Mouse (Mus musculus) limb, embryonic 14.5 days (tissue): ENCODE data around the gene Mrpl52. TPM values are rescaled to one million over a fixed set of nuclear protein-coding genes. Genes with fewer than 3 reads are reported as not detected.

Experiments used
- ATAC-seq: fragments of 200-750 bp; cut with Nextera tagmentation; 2 replicates; pipeline ENCODE4 v1.8.0; 2017; ENCODE audit warnings: low read depth, moderate number of reproducible peaks, moderate TSS enrichment; ENCODE audit not compliant: low FRiP score
- DNase-seq: peaks from one replicate; pipeline ENCODE4 v3.0.0-alpha.2; 2015; ENCODE audit warnings: low spot score
- H3K27ac ChIP-seq: fragments of 300-500 bp; sonication (generic); replicated peaks from 2 replicates; pipeline ENCODE4 v1.5.1; 2014; ENCODE audit warnings: low read depth, mild to moderate bottlenecking, low read length, moderate library complexity, mixed read lengths
- H3K27me3 ChIP-seq: fragments of 300-500 bp; sonication (generic); 2 replicates; pipeline ENCODE4 v1.6.1; 2014; ENCODE audit warnings: low read length, mixed read lengths; ENCODE audit not compliant: control insufficient read depth, insufficient read depth
- H3K36me3 ChIP-seq: fragments of 300-500 bp; sonication (generic); 2 replicates; pipeline ENCODE4 v1.6.1; 2014; ENCODE audit warnings: mild to moderate bottlenecking, low read length, moderate library complexity, mixed read lengths; ENCODE audit not compliant: control insufficient read depth, insufficient read depth
- H3K4me1 ChIP-seq: fragments of 300-500 bp; sonication (generic); 2 replicates; pipeline ENCODE4 v1.6.1; 2014; ENCODE audit warnings: antibody characterized with exemption, low read length, mixed read lengths; ENCODE audit not compliant: control insufficient read depth, insufficient read depth
- H3K4me2 ChIP-seq: fragments of 300-500 bp; sonication (generic); replicated peaks from 2 replicates; pipeline ENCODE4 v1.6.1; 2014; ENCODE audit warnings: low read depth, mild to moderate bottlenecking, low read length, moderate library complexity; ENCODE audit not compliant: severe bottlenecking
- H3K4me3 ChIP-seq: fragments of 300-500 bp; sonication (generic); replicated peaks from 2 replicates; pipeline ENCODE4 v1.5.1; 2014; ENCODE audit warnings: low read length
- H3K9ac ChIP-seq: fragments of 300-500 bp; sonication (generic); 2 replicates; pipeline ENCODE4 v1.6.1; 2014; ENCODE audit warnings: mild to moderate bottlenecking, low read depth, low read length, moderate library complexity; ENCODE audit not compliant: severe bottlenecking
- H3K9me3 ChIP-seq: fragments of 300-500 bp; sonication (generic); 2 replicates; pipeline ENCODE4 v1.6.1; 2016; ENCODE audit warnings: low read length; ENCODE audit not compliant: control insufficient read depth
- POLR2A ChIP-seq: fragments of 200-500 bp; IDR thresholded peaks from 2 replicates; pipeline ENCODE4 v1.8.0; 2012; ENCODE audit warnings: inconsistent platforms, mild to moderate bottlenecking, moderate library complexity, borderline replicate concordance; ENCODE audit not compliant: insufficient read depth, insufficient read length; ENCODE audit errors: extremely low read depth
- WGBS: fragments of 180-500 bp; shearing (Covaris S2); extraction: QIAGEN DNeasy Blood & Tissue Kit; methylation state at CpG from one replicate; pipeline ENCODE4 v1.1.7; 2014; 5-methylcytosine and 5-hydroxymethylcytosine counted together
- polyA plus RNA-seq, 2 experiments: library from polyadenylated mRNA; depleted of rRNA in 1 of 2; stranded (reverse) in 1 of 2; unstranded in 1 of 2; fragments of >200 nt; fragmentation: Nextera tagmentation in 1 of 2; extraction: Ambion mirVana in 1 of 2; gene quantifications; 2 replicates each; pipeline versions ENCODE4 v1.2.1 to v1.2.3; 2012 to 2014

The Mrpl52 gene
- polyA plus RNA-seq, 2 experiments = 216 to 265 TPM

DNA sequence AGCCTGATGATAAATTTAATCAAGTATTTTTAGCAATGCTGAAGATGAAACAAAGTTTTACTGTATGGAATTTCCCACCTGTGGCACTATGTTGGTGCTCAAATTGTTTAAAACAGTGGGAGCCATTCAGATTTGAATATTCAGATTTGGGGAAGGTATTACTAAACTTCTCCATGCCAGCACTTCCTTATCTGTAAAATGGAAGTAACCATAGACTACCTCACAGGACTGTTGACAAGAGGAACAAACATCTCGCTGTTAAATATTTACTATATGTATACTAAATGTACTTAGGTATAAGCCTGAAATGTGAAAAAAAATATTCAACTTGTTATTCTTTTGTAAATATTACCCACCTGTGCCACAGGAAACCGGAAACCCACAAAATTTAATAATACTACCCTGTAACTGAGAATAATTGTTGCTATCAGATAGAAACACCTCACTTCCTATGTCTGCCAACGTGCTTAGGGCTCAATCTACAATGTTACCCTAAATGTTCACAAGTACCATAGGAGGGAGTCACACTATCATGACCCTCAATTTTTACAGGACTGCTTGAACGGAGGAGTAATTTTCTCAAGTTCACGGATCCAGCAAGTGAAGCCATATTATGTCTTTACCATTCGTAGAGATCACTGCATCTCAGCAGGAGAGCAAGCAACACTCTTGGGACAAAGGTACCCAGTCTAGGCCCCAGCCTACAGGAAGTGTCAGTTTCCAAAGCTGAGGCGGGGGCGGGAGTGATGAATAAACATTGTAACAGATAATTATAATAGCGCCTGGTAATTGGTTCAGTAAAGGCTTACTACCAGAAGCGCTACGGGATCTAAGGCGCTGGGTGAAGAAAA is 36.6 kb downstream of the Mrpl52 start:
- H3K9ac ChIP-seq = peak overlapping the region; percentile 66; the same call in 1 of the 2 replicates
- DNase-seq (no peak), ATAC-seq (no peak)
- H3K27ac ChIP-seq = no peak overlapping the region
- peak overlapping the region; percentile 74 for H3K4me3 ChIP-seq
- H3K4me1 ChIP-seq = peaks cover 3% of the 10 kb centered on the region; the same call in 1 of the 2 replicates
- TF ChIP-seq POLR2A = no peak
- no peaks in the 10 kb centered on the region for H3K9me3 ChIP-seq
- 15% methylated on average over 12 of the region's 12 CpGs for WGBS
- H3K27me3 ChIP-seq = no peaks in the 10 kb centered on the region
- H3K36me3 ChIP-seq = peaks cover 20% of the 10 kb centered on the region
- peak overlapping the region; percentile 69 for H3K4me2 ChIP-seq

DNA sequence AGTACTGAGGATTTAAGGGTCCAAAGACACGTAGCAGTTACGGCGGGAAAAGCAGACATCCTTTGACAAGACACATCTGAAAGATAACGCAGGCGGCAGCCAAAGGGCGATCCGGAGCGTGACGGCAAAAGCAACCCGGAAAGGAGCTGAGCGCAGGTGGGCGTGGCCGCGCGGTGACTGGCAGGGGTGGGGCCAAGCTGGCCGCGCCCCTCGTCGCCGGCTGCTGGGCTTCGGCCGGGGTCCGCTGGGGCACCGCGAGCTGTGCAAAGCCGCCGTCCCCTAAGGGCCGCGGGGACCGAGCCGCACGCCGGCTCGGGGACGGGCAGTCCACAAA is 37.2 kb downstream of the Mrpl52 start, which contains the start of gene Lrp10:
Lrp10 (plus strand) TSS at position 179 of the 334 bp plus-strand sequence.
- peak within 1 kb of the TSS; percentile 53 for H3K27ac ChIP-seq
- peak within 1 kb of the TSS; percentile 66 for H3K9ac ChIP-seq
- peaks cover 26% of the 10 kb centered on the region for H3K36me3 ChIP-seq
- H3K4me3 ChIP-seq = peak within 1 kb of the TSS; percentile 74
- TF ChIP-seq POLR2A = 0 out of 2 replicates have a peak, but pooled peaks have one; percentile 43
- H3K4me2 ChIP-seq = peak within 1 kb of the TSS; percentile 69
- peak; percentile 80 for DNase-seq
- H3K27me3 ChIP-seq = no peaks in the 10 kb centered on the region
- peaks cover 3% of the 10 kb centered on the region; the same call in 1 of the 2 replicates for H3K4me1 ChIP-seq
- under 1% methylated on average over 23 of the region's 35 CpGs for WGBS
- H3K9me3 ChIP-seq = no peaks in the 10 kb centered on the region
- peak; percentile 87 for ATAC-seq

DNA sequence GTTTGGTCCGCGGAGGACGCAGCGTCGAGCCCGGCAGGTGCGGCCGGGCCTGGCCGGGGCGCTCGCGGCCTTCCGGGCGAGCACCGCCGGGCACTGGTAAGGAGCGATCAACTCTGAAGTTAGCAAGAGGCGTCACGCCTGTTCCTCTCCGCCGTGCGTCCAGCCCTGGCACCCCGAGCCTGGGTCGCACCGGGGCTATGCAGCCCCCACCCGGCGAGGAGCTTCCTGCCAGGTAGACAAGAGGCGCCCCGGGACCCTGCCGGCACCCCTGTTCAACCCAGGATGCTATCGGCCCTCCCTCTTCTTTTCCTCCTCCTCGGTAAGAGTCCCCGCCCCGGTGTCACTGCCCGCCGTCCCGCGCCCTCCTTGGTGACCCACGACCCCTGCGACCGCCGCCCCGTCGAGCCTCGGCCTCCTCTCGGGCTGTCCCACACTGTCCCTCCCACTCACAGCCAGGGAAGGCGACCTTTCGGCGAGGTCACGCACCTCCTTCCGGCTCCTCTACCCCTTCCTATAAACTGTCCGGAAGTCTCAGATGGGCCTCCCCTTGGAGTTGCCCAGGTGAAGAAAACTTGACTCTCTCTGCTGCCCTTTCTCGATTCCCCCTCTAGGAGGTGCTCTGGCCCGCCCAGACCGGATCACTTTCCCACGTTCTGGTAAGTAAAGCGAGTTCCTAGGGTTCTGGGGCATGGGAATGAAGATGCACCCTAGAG is 37.7 kb downstream of the Mrpl52 start:
- under 1% methylated on average over 37 of the region's 57 CpGs for WGBS
- H3K4me2 ChIP-seq = peak overlapping the region; percentile 69
- TF ChIP-seq POLR2A = no peak
- DNase-seq = peak; percentile 65
- peak overlapping the region; percentile 66 for H3K9ac ChIP-seq
- H3K4me3 ChIP-seq = peak overlapping the region; percentile 74
- peaks cover 3% of the 10 kb centered on the region; the same call in 1 of the 2 replicates for H3K4me1 ChIP-seq
- H3K27me3 ChIP-seq = no peaks in the 10 kb centered on the region
- no peaks in the 10 kb centered on the region for H3K9me3 ChIP-seq
- ATAC-seq = peak; percentile 79
- peaks cover 31% of the 10 kb centered on the region for H3K36me3 ChIP-seq
- H3K27ac ChIP-seq = peak overlapping the region; percentile 53

DNA sequence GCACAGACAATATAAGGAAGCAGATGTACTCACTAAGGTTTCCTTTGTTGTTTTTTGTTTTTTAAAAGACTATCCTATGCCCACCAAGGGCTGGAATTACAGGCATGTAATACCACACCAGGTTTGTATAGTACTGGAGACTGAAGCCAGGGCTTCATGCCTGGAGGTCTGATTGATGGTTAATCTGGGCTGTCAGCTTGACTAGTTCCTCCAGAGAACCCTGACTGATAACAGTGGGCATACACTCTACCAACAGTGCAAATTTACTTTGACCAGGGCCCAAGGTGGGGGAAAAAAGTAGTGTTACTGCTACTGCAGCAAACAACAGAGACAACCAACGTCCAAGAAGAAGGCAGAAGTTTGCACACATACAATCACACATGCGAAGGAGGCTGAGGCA is 44.8 kb downstream of the Mrpl52 start:
- Histone ChIP-seq H3K4me1 (peaks cover 4% of the 10 kb centered on the region), H3K4me3 (no peak overlapping the region), H3K36me3 (peaks cover 42% of the 10 kb centered on the region), H3K27me3 (no peaks in the 10 kb centered on the region; the same call in 1 of the 2 replicates), H3K9me3 (0 out of 2 replicates have a peak, but pooled peaks cover 3% of the 10 kb centered on the region), H3K9ac (no peak overlapping the region), H3K27ac (no peak overlapping the region), H3K4me2 (no peak overlapping the region)
- 89% methylated on average over 2 of the region's 2 CpGs for WGBS
- ATAC-seq = no peak
- no peak for DNase-seq
- no peak for TF ChIP-seq POLR2A

DNA sequence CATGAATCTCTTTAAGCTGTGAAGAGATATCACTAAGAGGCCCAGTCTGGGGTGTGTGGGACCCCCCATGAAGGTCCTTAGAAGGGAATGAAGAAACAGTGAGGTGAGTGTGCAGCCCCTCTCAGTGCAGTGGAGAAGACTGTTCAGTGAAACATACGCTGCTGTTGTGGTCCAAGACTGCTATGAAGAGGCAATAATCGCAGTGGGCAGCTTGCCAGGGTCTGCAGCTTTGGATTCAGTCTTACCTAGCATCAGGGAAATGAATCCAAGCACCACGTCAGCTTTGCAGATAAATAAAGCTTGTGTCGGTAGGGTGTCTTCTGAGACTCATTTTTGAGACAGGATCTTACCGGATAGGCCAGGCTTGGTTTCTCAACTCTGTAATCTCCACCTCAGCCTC is 46.0 kb downstream of the Mrpl52 start:
- Histone ChIP-seq H3K4me3 (no peak overlapping the region), H3K27ac (no peak overlapping the region), H3K9me3 (0 out of 2 replicates have a peak, but pooled peaks cover 3% of the 10 kb centered on the region), H3K27me3 (no peaks in the 10 kb centered on the region; the same call in 1 of the 2 replicates), H3K4me2 (no peak overlapping the region), H3K9ac (no peak overlapping the region), H3K36me3 (peaks cover 30% of the 10 kb centered on the region), H3K4me1 (peaks cover 9% of the 10 kb centered on the region)
- peak; percentile 71 for DNase-seq
- no peak for TF ChIP-seq POLR2A
- 49% methylated on average over 5 of the region's 5 CpGs for WGBS
- peak; percentile 66 for ATAC-seq
